Mouse (Mus musculus) MEL (cell line): Measurements from ENCODE around the gene Tmem100. TPM values are rescaled to one million over a fixed set of nuclear protein-coding genes. Genes with fewer than 3 reads are reported as not detected.
A peak's percentile ranks its signal among the peaks of the same experiment; 100 is the strongest.

Experiments used
- DNase-seq: peaks from one replicate; pipeline ENCODE4 v3.0.0; 2011; ENCODE audit warnings: low read depth, low spot score
- H3K27ac ChIP-seq: 2 replicates; pipeline ENCODE4 v1.5.1; 2012; ENCODE audit warnings: low read depth, mild to moderate bottlenecking, control low read depth, low read length, moderate library complexity; ENCODE audit not compliant: control insufficient read depth
- H3K27me3 ChIP-seq, 2 experiments: fragments of 150-350 bp in 1 of 2; sonication (generic) in 1 of 2; 2 replicates each; pipeline ENCODE4 v1.6.1; 2012; ENCODE audit warnings: low read length in 2 of 2, mild to moderate bottlenecking in 2 of 2, improper control_type of control experiment in 1 of 2, moderate library complexity in 1 of 2; ENCODE audit not compliant: insufficient read depth in 2 of 2, control insufficient read depth in 1 of 2
- H3K36me3 ChIP-seq, 2 experiments: 2 replicates each; pipeline ENCODE4 v1.6.1; 2012 to 2014; ENCODE audit warnings: low read length in 2 of 2, improper control_type of control experiment in 1 of 2, inconsistent platforms in 1 of 2, mild to moderate bottlenecking in 1 of 2; ENCODE audit not compliant: insufficient read depth in 2 of 2, control insufficient read depth in 1 of 2
- H3K4me1 ChIP-seq, 2 experiments: fragments of 150-350 bp in 1 of 2; sonication (generic) in 1 of 2; 2 replicates each; pipeline ENCODE4 v1.6.1; 2012; ENCODE audit warnings: low read length in 2 of 2, improper control_type of control experiment in 1 of 2, mild to moderate bottlenecking in 1 of 2; ENCODE audit not compliant: insufficient read depth in 2 of 2, control insufficient read depth in 1 of 2
- H3K4me3 ChIP-seq, 2 experiments: fragments of 150-350 bp in 1 of 2; sonication (generic) in 1 of 2; 2 replicates each; pipeline ENCODE4 v1.5.1; 2012; ENCODE audit warnings: low read depth in 2 of 2, low read length in 2 of 2, mild to moderate bottlenecking in 2 of 2, moderate library complexity in 2 of 2, control low read depth in 1 of 2, improper control_type of control experiment in 1 of 2; ENCODE audit not compliant: control insufficient read depth in 1 of 2, insufficient read depth in 1 of 2
- H3K79me2 ChIP-seq: 2 replicates; pipeline ENCODE4 v1.6.1; 2012; ENCODE audit warnings: mild to moderate bottlenecking, low read length, moderate library complexity; ENCODE audit not compliant: control insufficient read depth, poor library complexity, insufficient read depth
- H3K9ac ChIP-seq: 2 replicates; pipeline ENCODE4 v1.6.1; 2012; ENCODE audit warnings: low read depth, mild to moderate bottlenecking, control low read depth, low read length, moderate library complexity; ENCODE audit not compliant: control insufficient read depth, poor library complexity, severe bottlenecking
- H3K9me3 ChIP-seq: fragments of 150-350 bp; sonication (generic); replicated peaks from 2 replicates; pipeline ENCODE4 v1.6.1; 2012; ENCODE audit warnings: mild to moderate bottlenecking, low read length, improper control_type of control experiment, moderate library complexity; ENCODE audit not compliant: insufficient read depth
- CTCF ChIP-seq, 3 experiments: IDR thresholded peaks in 2 of 3; conservative IDR thresholded peaks in 1 of 3; 2 replicates each; pipeline ENCODE4 v1.5.1; 2011 to 2012; ENCODE audit warnings: low read length in 3 of 3, low read depth in 2 of 3, mild to moderate bottlenecking in 2 of 3, improper control_type of control experiment in 1 of 3, inconsistent platforms in 1 of 3, mixed read lengths in 1 of 3, moderate library complexity in 1 of 3; ENCODE audit not compliant: control insufficient read depth in 1 of 3, insufficient read depth in 1 of 3, poor library complexity in 1 of 3, severe bottlenecking in 1 of 3
- GATA1 ChIP-seq: IDR thresholded peaks from 2 replicates; pipeline ENCODE4 v1.6.1; 2011; ENCODE audit warnings: low read depth, low read length, improper control_type of control experiment
- MEF2A ChIP-seq: IDR thresholded peaks from 2 replicates; pipeline ENCODE4 v1.6.1; 2014; ENCODE audit warnings: low read depth, mild to moderate bottlenecking, inconsistent platforms, low read length, improper control_type of control experiment; ENCODE audit not compliant: poor library complexity, insufficient replicate concordance, severe bottlenecking; ENCODE audit errors: extremely low read depth
- NRF1 ChIP-seq: IDR thresholded peaks from 2 replicates; pipeline ENCODE4 v1.6.1; 2014; ENCODE audit warnings: low read depth, mild to moderate bottlenecking, inconsistent platforms, low read length, improper control_type of control experiment, moderate library complexity; ENCODE audit not compliant: poor library complexity, insufficient read depth, severe bottlenecking
- RAD21 ChIP-seq: IDR thresholded peaks from 2 replicates; pipeline ENCODE4 v1.6.1; 2011; ENCODE audit warnings: mild to moderate bottlenecking, low read depth, low read length, improper control_type of control experiment
- SMC3 ChIP-seq: IDR thresholded peaks from 2 replicates; pipeline ENCODE4 v1.6.1; 2011; ENCODE audit warnings: low read depth, low read length, improper control_type of control experiment
- TAL1 ChIP-seq: IDR thresholded peaks from 2 replicates; pipeline ENCODE4 v1.6.1; 2012; ENCODE audit warnings: mild to moderate bottlenecking, inconsistent platforms, low read length, moderate library complexity, mixed read lengths
- TBP ChIP-seq: IDR thresholded peaks from 2 replicates; pipeline ENCODE4 v1.8.0; 2011; ENCODE audit warnings: low read depth, low read length, improper control_type of control experiment
- UBTF ChIP-seq: IDR thresholded peaks from 2 replicates; pipeline ENCODE4 v1.6.1; 2012; ENCODE audit warnings: low read depth, mild to moderate bottlenecking, inconsistent platforms, low read length, improper control_type of control experiment, moderate library complexity, borderline replicate concordance; ENCODE audit not compliant: insufficient read depth
- USF2 ChIP-seq, 2 experiments: IDR thresholded peaks; 2 replicates each; pipeline ENCODE4 v1.6.1; 2011 to 2012; ENCODE audit warnings: improper control_type of control experiment in 2 of 2, low read length in 2 of 2, borderline replicate concordance in 1 of 2, inconsistent platforms in 1 of 2, low read depth in 1 of 2, mild to moderate bottlenecking in 1 of 2; ENCODE audit not compliant: insufficient read depth in 1 of 2
- ZC3H11A ChIP-seq: IDR thresholded peaks from 2 replicates; pipeline ENCODE4 v1.6.1; 2012; ENCODE audit warnings: low read depth, mild to moderate bottlenecking, inconsistent platforms, low read length, improper control_type of control experiment
- ZMIZ1 ChIP-seq: IDR thresholded peaks from 2 replicates; pipeline ENCODE4 v1.6.1; 2012; ENCODE audit warnings: low read depth, mild to moderate bottlenecking, inconsistent platforms, low read length, improper control_type of control experiment, moderate library complexity
- polyA plus RNA-seq, 2 experiments: library from polyadenylated mRNA; stranded (reverse) in 1 of 2; unstranded in 1 of 2; fragments of >175 nt in 1 of 2; fragments of >200 nt in 1 of 2; gene quantifications; 2 replicates each; pipeline versions ENCODE4 v1.2.1 to v1.2.4; 2012; ENCODE audit warnings: low replicate concordance in 2 of 2, low read depth in 1 of 2; ENCODE audit not compliant: insufficient read length in 2 of 2, insufficient read depth in 1 of 2, missing spikeins in 1 of 2
- total RNA-seq: library from RNA; depleted of rRNA; stranded (reverse); fragments of 300-350 nt; gene quantifications from 2 replicates; pipeline ENCODE4 v1.2.3, GENCODE M21; 2012

Gene Tmem100
- total and polyA plus RNA-seq, 3 experiments: not detected

- Histone ChIP-seq H3K9me3 (no peaks in the 10 kb centered on the region), H3K36me3 (no peaks in the 10 kb centered on the region), H3K27me3 (peaks cover 2 to 5% of the 10 kb centered on the region in 2 experiments; a peak in 3 of 4 replicates), H3K4me1 (no peaks in the 10 kb centered on the region), H3K79me2 (no peaks in the 10 kb centered on the region), H3K9ac (no peak overlapping the region), H3K4me3 (no peak overlapping the region), H3K27ac (no peak overlapping the region)
- peak; percentile 64 for DNase-seq
- TF ChIP-seq RAD21 (peak; percentile 34), SMC3 (peak; percentile 58), GATA1 (peak; percentile 69), MEF2A (no peak), TBP (no peak), UBTF (no peak), ZC3H11A (peak; percentile 21; the same call in 1 of the 2 replicates), CTCF (IDR thresholded peaks at IDR 0.05 in 2 of 3, conservative IDR thresholded peaks at IDR 0.05 in 1 of 3; ENCODE audit: control insufficient read depth in 1 of 3, insufficient read depth in 1 of 3, low read depth in 2 of 3, low read length in 3 of 3, poor library complexity in 1 of 3, severe bottlenecking in 1 of 3) (peak; percentile 43 to 76 (median 56))
These were observed 11.0 kb upstream of the Tmem100 start for GRCm38 (mm10) chr11:90019161-90019560.

- peaks cover 0 to 7% of the 10 kb centered on the region in 2 experiments; a peak in 2 of 4 replicates for H3K4me1 ChIP-seq
- H3K36me3 ChIP-seq: no peaks in the 10 kb centered on the region; a peak in 1 of 4 replicates
- DNase-seq: no peak
- no peak overlapping the region for H3K9ac ChIP-seq
- no peak for TF ChIP-seq UBTF
- no peak for TF ChIP-seq ZMIZ1
- TF ChIP-seq TAL1: no peak
- no peak for TF ChIP-seq NRF1
- TF ChIP-seq USF2 (IDR thresholded peaks at IDR 0.05; ENCODE audit: borderline replicate concordance in 1 of 2, insufficient read depth in 1 of 2, low read depth in 1 of 2, low read length in 2 of 2): no peak
- TF ChIP-seq, all 39 proteins: peak for 0
- Histone ChIP-seq H3K27me3 (peaks cover 3 to 9% of the 10 kb centered on the region in 2 experiments), H3K9me3 (no peaks in the 10 kb centered on the region), H3K27ac (no peak overlapping the region), H3K79me2 (no peaks in the 10 kb centered on the region), H3K4me3 (no peak overlapping the region)
These were observed 4.0 kb upstream of the Tmem100 start for GRCm38 (mm10) chr11:90025891-90026801.
